Mouse (Mus musculus) midbrain, embryonic 15.5 days (tissue): ENCODE measurements around the gene Magea6. TPM values are rescaled to one million over a fixed set of nuclear protein-coding genes. Genes with fewer than 3 reads are reported as not detected.
"Not testable (repeated sequence)": the region's sequence is repeated elsewhere in the genome, so short reads cannot be mapped to it uniquely, and the experiment has no call there.

ENCODE experiments used
- ATAC-seq: fragments of 200-750 bp; cut with Nextera tagmentation; replicated peaks from 2 replicates; pipeline ENCODE4 v1.8.0; 2017; ENCODE audit warnings: moderate TSS enrichment
- H3K27ac ChIP-seq: fragments of 300-500 bp; sonication (generic); 2 replicates; pipeline ENCODE4 v1.5.1; 2015; ENCODE audit warnings: mild to moderate bottlenecking, inconsistent platforms
- H3K27me3 ChIP-seq: fragments of 300-500 bp; sonication (generic); replicated peaks from 2 replicates; pipeline ENCODE4 v1.6.1; 2015; ENCODE audit warnings: inconsistent platforms
- H3K36me3 ChIP-seq: fragments of 300-500 bp; sonication (generic); replicated peaks from 2 replicates; pipeline ENCODE4 v1.6.1; 2015; ENCODE audit warnings: inconsistent platforms
- H3K4me1 ChIP-seq: fragments of 300-500 bp; sonication (generic); 2 replicates; pipeline ENCODE4 v1.6.1; 2015; ENCODE audit warnings: inconsistent platforms
- H3K4me2 ChIP-seq: fragments of 300-500 bp; sonication (generic); 2 replicates; pipeline ENCODE4 v1.6.1; 2015; ENCODE audit warnings: inconsistent platforms, mild to moderate bottlenecking, moderate library complexity
- H3K4me3 ChIP-seq: fragments of 300-500 bp; sonication (generic); 2 replicates; pipeline ENCODE4 v1.5.1; 2015; ENCODE audit warnings: mild to moderate bottlenecking, inconsistent platforms
- H3K9ac ChIP-seq: fragments of 300-500 bp; sonication (generic); 2 replicates; pipeline ENCODE4 v1.6.1; 2015; ENCODE audit warnings: mild to moderate bottlenecking, inconsistent platforms
- H3K9me3 ChIP-seq: fragments of 300-500 bp; sonication (generic); 2 replicates; pipeline ENCODE4 v1.6.1; 2016; ENCODE audit warnings: inconsistent platforms
- WGBS: fragments of 180-500 bp; shearing (Covaris S2); methylation state at CpG from one replicate; pipeline ENCODE4 v1.1.7; 2015; ENCODE audit warnings: mixed read lengths; 5-methylcytosine and 5-hydroxymethylcytosine counted together
- polyA plus RNA-seq: library from polyadenylated mRNA; unstranded; fragments of >200 nt; fragmentation: Nextera tagmentation; extraction: Ambion mirVana; gene quantifications from 2 replicates; pipeline ENCODE4 v1.2.1, GENCODE M21; 2015

Gene Magea6
- polyA plus RNA-seq, result not detected in 2 replicates

GRCm38 (mm10) chrX:154935887-154936286 lies at the start of gene Magea6:
Magea6 (minus strand) TSS chrX:154935987.
- H3K4me2 ChIP-seq, ATAC-seq, H3K9me3 ChIP-seq, H3K36me3 ChIP-seq, H3K27me3 ChIP-seq, H3K4me1 ChIP-seq, H3K27ac ChIP-seq, H3K4me3 ChIP-seq, H3K9ac ChIP-seq: not testable (repeated sequence)
- WGBS, result 56% methylated on average over 1 of the region's 1 CpGs

GRCm38 (mm10) chrX:154949405-154949804 lies 13.6 kb upstream of the Magea6 start, which contains the start of gene Magea3:
Magea3 (minus strand) TSS chrX:154949505.
- WGBS, result 60% methylated on average over 1 of the region's 1 CpGs
- not testable (repeated sequence) for H3K4me2 ChIP-seq, H3K27me3 ChIP-seq

GRCm38 (mm10) chrX:154890167-154890566 lies 45.6 kb downstream of the Magea6 start, which contains the start of gene Cldn34b1:
Cldn34b1 (minus strand) TSS chrX:154890267.
- 83% methylated on average over 3 of the region's 3 CpGs for WGBS
- H3K4me3 ChIP-seq, H3K4me1 ChIP-seq, H3K9me3 ChIP-seq, H3K4me2 ChIP-seq, H3K27ac ChIP-seq, H3K27me3 ChIP-seq, ATAC-seq, H3K36me3 ChIP-seq, H3K9ac ChIP-seq: not testable (repeated sequence)

More at GRCm38 (mm10) chrX:154949405-154949804, 13.6 kb upstream of the Magea6 start, which contains the start of gene Magea3:
- H3K4me3 ChIP-seq, ATAC-seq, H3K4me1 ChIP-seq, H3K27ac ChIP-seq, H3K36me3 ChIP-seq, H3K9ac ChIP-seq, H3K9me3 ChIP-seq: not testable (repeated sequence)

Other genes starting within 250 kb of the Magea6 start
- gene Cldn34b1, start 45.7 kb downstream of the Magea6 start, polyA plus RNA-seq, result not detected in 2 replicates
- not detected in 2 replicates for gene Magea3, start 13.5 kb upstream of the Magea6 start, polyA plus RNA-seq
- gene Magea8, start 59.9 kb upstream of the Magea6 start, polyA plus RNA-seq, result not detected in 2 replicates
- not detected in 2 replicates for gene Magea5, start 127.2 kb upstream of the Magea6 start, polyA plus RNA-seq
- gene Magea1, start 153.8 kb upstream of the Magea6 start, polyA plus RNA-seq, result not detected in 2 replicates
- not detected in 2 replicates for gene Magea2, start 157.7 kb upstream of the Magea6 start, polyA plus RNA-seq
- not detected in 2 replicates for gene Cldn34b2, start 192.4 kb upstream of the Magea6 start, polyA plus RNA-seq